Mouse (Mus musculus) forebrain, embryonic 11.5 days (tissue): ENCODE measurements around the gene Apol7a. TPM values are rescaled to one million over a fixed set of nuclear protein-coding genes. Genes with fewer than 3 reads are reported as not detected.
"Not testable (repeated sequence)": the region's sequence is repeated elsewhere in the genome, so short reads cannot be mapped to it uniquely, and the experiment has no call there.

ENCODE experiments used
- ATAC-seq: fragments of 200-750 bp; cut with Nextera tagmentation; replicated peaks from 2 replicates; pipeline ENCODE4 v1.8.0; 2017; ENCODE audit warnings: moderate TSS enrichment; ENCODE audit not compliant: low FRiP score
- DNase-seq: peaks from one replicate; pipeline ENCODE4 v3.0.0-alpha.2; 2017; ENCODE audit warnings: low spot score
- H3K27ac ChIP-seq: fragments of 300-500 bp; sonication (generic); 2 replicates; pipeline ENCODE4 v1.5.1; 2014; ENCODE audit warnings: low read depth, low read length
- H3K27me3 ChIP-seq: fragments of 300-500 bp; sonication (generic); 2 replicates; pipeline ENCODE4 v1.6.1; 2014; ENCODE audit warnings: mild to moderate bottlenecking, low read length, mixed read lengths; ENCODE audit not compliant: control insufficient read depth, insufficient read depth
- H3K36me3 ChIP-seq: fragments of 300-500 bp; sonication (generic); 2 replicates; pipeline ENCODE4 v1.6.1; 2014; ENCODE audit warnings: mild to moderate bottlenecking, low read length, moderate library complexity, mixed read lengths; ENCODE audit not compliant: control insufficient read depth, insufficient read depth
- H3K4me1 ChIP-seq: fragments of 300-500 bp; sonication (generic); replicated peaks from 2 replicates; pipeline ENCODE4 v1.6.1; 2014; ENCODE audit warnings: low read length, mixed read lengths; ENCODE audit not compliant: control insufficient read depth, insufficient read depth
- H3K4me2 ChIP-seq: fragments of 300-500 bp; sonication (generic); 2 replicates; pipeline ENCODE4 v1.6.1; 2014; ENCODE audit warnings: low read depth, mild to moderate bottlenecking, low read length, moderate library complexity, mixed read lengths; ENCODE audit not compliant: severe bottlenecking
- H3K4me3 ChIP-seq: fragments of 300-500 bp; sonication (generic); 2 replicates; pipeline ENCODE4 v1.5.1; 2014; ENCODE audit warnings: low read depth, low read length
- H3K9ac ChIP-seq: fragments of 300-500 bp; sonication (generic); 2 replicates; pipeline ENCODE4 v1.6.1; 2014; ENCODE audit warnings: low read length
- H3K9me3 ChIP-seq: fragments of 300-500 bp; sonication (generic); 2 replicates; pipeline ENCODE4 v1.6.1; 2016; ENCODE audit warnings: low read length, mixed read lengths; ENCODE audit not compliant: control insufficient read depth
- WGBS: fragments of 180-500 bp; shearing (Covaris S2); extraction: QIAGEN DNeasy Blood & Tissue Kit; methylation state at CpG from one replicate; pipeline ENCODE4 v1.1.7; 2014; 5-methylcytosine and 5-hydroxymethylcytosine counted together
- polyA plus RNA-seq: library from polyadenylated mRNA; unstranded; fragments of >200 nt; fragmentation: Nextera tagmentation; extraction: Ambion mirVana; gene quantifications from 2 replicates; pipeline ENCODE4 v1.2.1, GENCODE M21; 2014

The Apol7a gene
- polyA plus RNA-seq = not detected in 2 replicates

DNA sequence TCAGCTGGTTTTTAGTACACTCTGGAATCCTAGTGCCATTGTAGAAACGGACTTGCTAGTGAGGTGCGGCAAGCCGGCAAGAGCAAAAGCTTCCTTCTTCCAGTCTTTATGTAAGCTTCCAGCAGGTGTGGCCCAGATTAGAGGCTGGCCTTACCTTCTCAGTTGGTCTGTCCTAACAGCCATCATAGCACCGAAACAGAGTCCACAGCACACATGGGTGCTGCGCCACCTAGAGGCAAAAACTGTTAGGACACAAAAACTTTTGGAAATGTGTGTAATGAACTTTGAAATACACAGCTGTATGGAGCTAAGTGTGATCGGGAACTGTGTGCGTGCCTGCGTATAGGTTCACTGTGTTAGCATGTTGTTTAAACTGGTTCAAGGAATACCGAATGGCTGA, at the start of gene Apol7a:
Gene Apol7a, minus strand, starts transcription at position 84 of the 400 bp plus-strand sequence.
- H3K36me3 ChIP-seq, H3K9ac ChIP-seq, DNase-seq, H3K4me3 ChIP-seq, H3K4me2 ChIP-seq, H3K9me3 ChIP-seq, H3K4me1 ChIP-seq, H3K27me3 ChIP-seq, ATAC-seq, H3K27ac ChIP-seq: not testable (repeated sequence)
- 62% methylated on average over 9 of the region's 9 CpGs for WGBS

DNA sequence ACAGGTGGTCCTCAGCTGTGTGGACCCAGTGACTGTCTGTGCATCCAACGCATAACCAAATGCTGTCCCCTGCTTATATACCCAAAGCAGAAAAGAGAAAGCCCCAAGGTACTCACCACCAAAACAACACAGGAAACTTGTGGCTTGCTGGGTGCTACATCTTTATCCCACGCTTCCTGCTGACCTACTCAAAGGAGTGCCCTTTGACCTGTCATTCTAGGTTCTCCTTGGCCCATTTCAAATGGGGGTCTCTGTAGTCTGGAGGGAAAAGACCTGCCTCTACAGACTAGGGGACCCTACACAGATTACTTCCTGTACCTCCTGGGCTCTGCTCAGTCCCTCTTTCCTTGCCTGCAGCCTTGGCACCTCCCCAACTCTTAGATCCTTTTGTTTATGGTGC, 48.5 kb upstream of the Apol7a start, which contains the start of gene Apol7b:
Gene Apol7b, minus strand, starts transcription at position 101 of the 400 bp plus-strand sequence.
- H3K9me3 ChIP-seq, H3K4me3 ChIP-seq, H3K27me3 ChIP-seq, H3K4me1 ChIP-seq, H3K27ac ChIP-seq, ATAC-seq, DNase-seq, H3K9ac ChIP-seq, H3K36me3 ChIP-seq, H3K4me2 ChIP-seq: not testable (repeated sequence)
- 84% methylated on average over 2 of the region's 2 CpGs for WGBS

DNA sequence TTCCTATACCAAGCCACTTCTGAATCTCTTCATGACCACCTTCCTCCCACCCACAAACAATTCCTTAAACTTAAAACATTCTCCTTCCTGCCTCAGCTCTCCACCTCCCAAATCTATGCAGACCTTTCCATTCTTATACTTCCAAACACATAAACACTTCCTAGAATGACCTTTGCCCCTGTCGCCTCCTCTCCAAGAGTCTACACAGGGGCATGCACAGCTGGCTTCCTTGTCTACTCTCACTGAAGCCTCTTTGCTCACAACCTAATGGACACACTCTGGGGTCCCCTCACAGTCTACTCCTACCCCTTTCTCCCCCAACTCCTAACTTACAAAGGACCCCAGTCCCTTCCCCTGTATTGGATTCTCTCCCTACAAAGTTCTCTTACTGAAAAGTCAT, 46.8 kb upstream of the Apol7a start:
- ATAC-seq, H3K36me3 ChIP-seq, H3K4me3 ChIP-seq, H3K4me2 ChIP-seq, H3K27ac ChIP-seq, H3K27me3 ChIP-seq, DNase-seq, H3K9me3 ChIP-seq, H3K9ac ChIP-seq, H3K4me1 ChIP-seq: not testable (repeated sequence)
- WGBS = 71% methylated on average over 1 of the region's 1 CpGs

DNA sequence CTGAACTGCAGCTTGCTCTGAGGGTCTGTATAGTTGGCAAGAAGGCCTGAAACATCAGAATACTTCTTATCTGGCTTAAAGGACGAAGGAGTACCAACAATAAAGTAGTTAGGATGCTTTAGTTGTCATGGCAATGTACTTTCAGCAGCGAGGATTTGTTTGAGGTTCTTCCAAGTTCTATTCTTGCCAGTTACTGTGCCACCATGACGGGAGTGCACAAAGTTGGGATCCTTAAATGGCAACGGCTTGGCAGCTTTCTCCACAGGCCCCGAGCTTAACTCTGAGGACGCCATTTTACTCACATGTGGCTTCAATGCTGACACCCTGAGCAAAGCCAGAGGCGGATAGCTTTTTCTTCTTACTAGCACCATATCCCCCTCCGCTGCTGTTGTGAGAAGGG, 45.8 kb upstream of the Apol7a start:
- H3K4me1 ChIP-seq, H3K9me3 ChIP-seq, H3K4me3 ChIP-seq, ATAC-seq, H3K27ac ChIP-seq, H3K4me2 ChIP-seq, H3K36me3 ChIP-seq, H3K9ac ChIP-seq, H3K27me3 ChIP-seq, DNase-seq: not testable (repeated sequence)
- WGBS = 88% methylated on average over 7 of the region's 8 CpGs

DNA sequence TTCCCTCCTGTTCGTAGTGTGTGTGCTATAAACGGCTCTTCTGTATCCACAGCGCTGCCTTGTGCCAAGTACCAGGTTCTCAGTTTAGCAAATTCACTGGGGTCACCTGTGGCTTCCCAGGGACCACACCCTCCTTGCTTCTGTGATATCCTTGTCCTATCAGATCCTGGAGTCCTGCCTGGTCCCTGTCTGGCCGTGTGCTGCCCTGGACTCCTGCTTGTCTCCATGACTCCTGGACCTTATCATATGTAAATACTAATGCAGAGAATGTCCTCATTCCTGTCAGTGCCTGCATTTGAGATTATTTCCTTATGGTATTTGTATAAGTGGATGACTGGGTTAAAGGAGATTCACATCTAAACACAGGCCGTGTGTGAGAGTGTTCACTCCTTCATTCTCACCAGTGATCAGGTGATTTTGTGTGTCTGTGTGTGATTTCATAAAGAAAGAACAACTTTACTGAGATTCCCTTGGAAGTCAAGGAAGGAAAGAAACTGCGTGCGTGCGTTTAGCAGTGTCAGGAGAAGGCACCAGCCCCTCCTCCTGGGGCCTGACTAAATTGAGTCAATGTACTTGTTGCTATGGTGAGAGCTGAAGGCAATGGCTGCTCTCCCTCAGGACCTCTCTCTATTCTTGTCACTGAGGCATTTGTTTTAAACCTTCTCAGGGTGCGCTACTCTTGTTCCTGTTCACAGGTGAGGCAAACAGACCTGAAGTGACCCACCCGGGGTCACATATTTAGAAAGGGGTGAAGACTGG, 30.0 kb upstream of the Apol7a start:
- H3K4me3 ChIP-seq, H3K27ac ChIP-seq, H3K4me1 ChIP-seq, DNase-seq, H3K9me3 ChIP-seq, H3K4me2 ChIP-seq, H3K9ac ChIP-seq, ATAC-seq, H3K36me3 ChIP-seq, H3K27me3 ChIP-seq: not testable (repeated sequence)
- WGBS = 72% methylated on average over 8 of the region's 10 CpGs

DNA sequence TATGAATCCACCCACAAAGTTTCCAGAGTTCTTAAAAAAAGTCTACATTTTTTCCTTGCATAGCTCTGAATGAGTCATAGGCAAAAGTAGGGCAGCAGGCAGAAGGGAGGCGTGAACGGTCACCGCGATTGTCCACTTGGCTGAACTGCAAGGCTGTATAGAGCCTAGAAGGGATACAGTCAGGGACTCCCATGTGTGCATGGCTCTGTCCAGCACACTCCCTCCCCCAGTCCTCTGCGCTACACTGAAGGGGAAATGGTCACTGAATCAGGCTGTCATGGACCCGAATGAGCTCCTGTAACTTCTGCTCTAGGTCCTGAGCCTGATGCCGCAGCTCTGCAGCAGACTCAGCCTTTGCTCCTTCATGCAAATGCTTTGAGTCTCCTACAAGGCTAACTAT, 24.0 kb upstream of the Apol7a start:
- not testable (repeated sequence) for H3K9ac ChIP-seq, H3K27ac ChIP-seq, H3K9me3 ChIP-seq, H3K36me3 ChIP-seq, H3K4me1 ChIP-seq, H3K27me3 ChIP-seq, H3K4me2 ChIP-seq, ATAC-seq, DNase-seq, H3K4me3 ChIP-seq
- 88% methylated on average over 3 of the region's 7 CpGs for WGBS

DNA sequence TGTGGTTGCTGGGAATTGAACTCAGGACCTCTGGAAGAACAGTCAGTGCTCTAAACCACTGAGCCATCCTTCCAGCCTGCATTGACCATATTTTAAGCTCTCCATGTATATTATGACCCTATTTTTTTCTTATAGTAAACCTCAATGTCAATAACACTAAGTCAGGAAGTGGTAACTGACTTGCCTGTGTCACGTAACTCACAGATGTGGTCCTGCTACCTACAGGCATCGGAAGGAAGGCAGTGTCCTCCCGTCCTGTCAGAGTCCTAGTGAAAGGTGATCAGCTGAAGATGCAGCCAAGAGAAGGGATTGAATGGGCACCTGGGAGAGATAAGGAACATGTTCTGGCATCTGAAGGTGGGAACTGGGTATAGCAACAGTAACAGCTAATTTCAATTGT, 20.7 kb upstream of the Apol7a start:
- not testable (repeated sequence) for H3K27ac ChIP-seq, H3K4me2 ChIP-seq, H3K4me3 ChIP-seq, H3K27me3 ChIP-seq, ATAC-seq, H3K9me3 ChIP-seq, H3K4me1 ChIP-seq, H3K36me3 ChIP-seq, H3K9ac ChIP-seq, DNase-seq
- no CpG with 5 or more reads among the region's 3 CpGs for WGBS

DNA sequence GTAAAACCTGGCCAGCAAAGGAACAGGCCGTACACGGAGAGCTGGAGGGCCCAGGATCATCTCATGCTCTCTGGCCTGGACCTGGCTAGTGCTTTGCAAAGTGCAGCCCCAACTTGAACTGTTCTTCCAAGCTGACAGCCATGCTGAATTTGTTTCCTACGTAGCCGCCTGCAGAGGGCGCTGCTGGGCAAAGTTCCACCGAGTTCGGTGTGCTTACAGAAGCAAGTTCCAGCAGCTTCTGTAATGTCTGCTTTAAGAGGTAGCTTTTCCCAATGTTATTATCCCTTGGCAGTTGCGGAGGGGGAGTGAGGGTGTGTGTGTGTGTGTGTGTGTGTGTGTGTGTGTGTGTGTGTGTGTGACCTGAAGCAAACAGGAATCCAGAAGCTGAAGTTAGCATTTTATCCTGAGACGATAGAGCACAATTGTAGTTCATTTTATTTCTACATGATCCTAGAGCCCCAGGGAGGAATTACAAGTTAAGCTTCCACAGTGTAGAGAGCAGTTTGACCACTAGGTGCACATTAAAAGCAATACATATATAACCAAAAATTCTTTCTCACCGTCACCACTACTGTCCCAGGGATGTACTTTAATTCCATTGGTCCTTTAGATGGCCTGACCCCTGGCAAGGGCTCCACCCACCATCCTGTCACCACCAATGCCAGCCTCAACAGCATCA, 17.9 kb upstream of the Apol7a start:
- not testable (repeated sequence) for H3K27ac ChIP-seq, H3K9ac ChIP-seq, H3K4me3 ChIP-seq, H3K36me3 ChIP-seq, H3K9me3 ChIP-seq, H3K27me3 ChIP-seq, ATAC-seq, H3K4me2 ChIP-seq, H3K4me1 ChIP-seq, DNase-seq
- 38% methylated on average over 2 of the region's 10 CpGs for WGBS
